Mouse (Mus musculus) c-Kit-positive CD71-positive TER-119-negative erythroid progenitor cells, embryonic 14.5 days (primary cell): ENCODE data around the gene Pcif1.

Source experiments
- DNase-seq: peaks from one replicate; pipeline ENCODE4 v3.0.0-alpha.2; 2013; ENCODE audit warnings: low read depth

Gene Pcif1

GRCm38 (mm10) chr2:164894048-164894447 lies 14.9 kb downstream of the Pcif1 start:
- no peak for DNase-seq

- DNase-seq: no peak
Measured at GRCm38 (mm10) chr2:164894644-164895043, 15.5 kb downstream of the Pcif1 start.

- DNase-seq: no peak
Measured at GRCm38 (mm10) chr2:164895885-164896284, 16.8 kb downstream of the Pcif1 start.

- DNase-seq: no peak
Measured at GRCm38 (mm10) chr2:164898008-164898407, 18.9 kb downstream of the Pcif1 start.

- DNase-seq: no peak
Measured at GRCm38 (mm10) chr2:164899034-164899433, 19.9 kb downstream of the Pcif1 start.

GRCm38 (mm10) chr2:164899723-164900459 lies 20.8 kb downstream of the Pcif1 start:
- no peak for DNase-seq

GRCm38 (mm10) chr2:164901380-164901779 lies 22.3 kb downstream of the Pcif1 start:
- no peak for DNase-seq

- no peak for DNase-seq
Measured at GRCm38 (mm10) chr2:164903496-164903895, 24.4 kb downstream of the Pcif1 start.

GRCm38 (mm10) chr2:164906071-164906470 lies 27.0 kb downstream of the Pcif1 start:
- DNase-seq: no peak

- no peak for DNase-seq
Measured at GRCm38 (mm10) chr2:164907511-164907910, 28.4 kb downstream of the Pcif1 start.

- DNase-seq: no peak
Measured at GRCm38 (mm10) chr2:164908011-164908410, 28.9 kb downstream of the Pcif1 start.

- DNase-seq: no peak
Measured at GRCm38 (mm10) chr2:164909100-164909499, 30.0 kb downstream of the Pcif1 start.

- peak; percentile 47 for DNase-seq
Measured at GRCm38 (mm10) chr2:164909542-164909941, 30.4 kb downstream of the Pcif1 start.

- DNase-seq: peak; percentile 38
Measured at GRCm38 (mm10) chr2:164910360-164911061, 31.4 kb downstream of the Pcif1 start.

- peak; percentile 80 for DNase-seq
Measured at GRCm38 (mm10) chr2:164911086-164912048, 32.3 kb downstream of the Pcif1 start, which contains the start of gene Zfp335. TSS of gene Zfp335 (minus strand) at chr2:164911757.

- no peak for DNase-seq
Measured at GRCm38 (mm10) chr2:164912151-164912550, 33.0 kb downstream of the Pcif1 start.

- no peak for DNase-seq
Measured at GRCm38 (mm10) chr2:164912749-164913427, 33.8 kb downstream of the Pcif1 start.

GRCm38 (mm10) chr2:164913428-164913786 lies 34.3 kb downstream of the Pcif1 start:
- DNase-seq: no peak

- no peak for DNase-seq
Measured at GRCm38 (mm10) chr2:164916820-164917219, 37.7 kb downstream of the Pcif1 start.

- DNase-seq: no peak
Measured at GRCm38 (mm10) chr2:164917371-164917770, 38.3 kb downstream of the Pcif1 start.

GRCm38 (mm10) chr2:164918325-164918724 lies 39.2 kb downstream of the Pcif1 start:
- no peak for DNase-seq

- DNase-seq: no peak
Measured at GRCm38 (mm10) chr2:164921984-164922383, 42.9 kb downstream of the Pcif1 start.
